Comparison of ENCODE assay signal across 8 mouse cellular contexts in genomic region chrX:95658600-95659084, GRCm38 (mm10). TPM values are rescaled to one million over a fixed set of nuclear protein-coding genes. Genes with fewer than 3 reads are reported as not detected.
DNase-seq lines count a peak whose midpoint lies in the region; ATAC-seq lines count a peak whose summit lies in the region.

No protein-coding gene starts in this region.

- 0 out of 2 replicates have a peak, but pooled peaks cover 2% of the 10 kb centered on the region for H3K4me1 ChIP-seq in kidney, embryonic 16.5 days (ENCODE audit: insufficient read depth, low read length)
- no peaks in the 10 kb centered on the region for H3K4me1 ChIP-seq in forebrain, embryonic 12.5 days
- H3K4me1 ChIP-seq in midbrain, embryonic 12.5 days: no peaks in the 10 kb centered on the region

- H3K27me3 ChIP-seq in kidney, embryonic 16.5 days (ENCODE audit: insufficient read depth, low read length): no peaks in the 10 kb centered on the region; the same call in 1 of the 2 replicates
- H3K27me3 ChIP-seq in forebrain, embryonic 12.5 days: no peaks in the 10 kb centered on the region
- no peaks in the 10 kb centered on the region for H3K27me3 ChIP-seq in midbrain, embryonic 12.5 days

- WGBS in kidney, embryonic 16.5 days: 31% methylated on average over 12 of the region's 12 CpGs
- WGBS in forebrain, embryonic 12.5 days: 18% methylated on average over 12 of the region's 12 CpGs
- 24% methylated on average over 12 of the region's 12 CpGs for WGBS in midbrain, embryonic 12.5 days

- no peaks in the 10 kb centered on the region for H3K9me3 ChIP-seq in kidney, embryonic 16.5 days (ENCODE audit: low read length)
- no peaks in the 10 kb centered on the region for H3K9me3 ChIP-seq in forebrain, embryonic 12.5 days
- no peaks in the 10 kb centered on the region for H3K9me3 ChIP-seq in midbrain, embryonic 12.5 days

- peak; percentile 75; the same call in 1 of the 2 replicates for ATAC-seq in kidney, embryonic 16.5 days (ENCODE audit: low FRiP score, low TSS enrichment)
- peak; percentile 15 for ATAC-seq in activated CD4-positive, CD25-positive, alpha-beta regulatory T cell, adult 4 months
- peak; percentile 77 for ATAC-seq in forebrain, embryonic 12.5 days (ENCODE audit: low FRiP score)
- ATAC-seq in midbrain, embryonic 12.5 days (ENCODE audit: low FRiP score, low read depth): peak; percentile 76

- no peak overlapping the region for H3K27ac ChIP-seq in kidney, embryonic 16.5 days (ENCODE audit: low read length)
- H3K27ac ChIP-seq in forebrain, embryonic 12.5 days: no peak overlapping the region
- H3K27ac ChIP-seq in midbrain, embryonic 12.5 days (replicated peaks): no peak overlapping the region

- no peak for DNase-seq in kidney, postnatal 14 days
- DNase-seq in kidney, postnatal 25 days: peak; percentile 2 to 35
- DNase-seq in embryo, embryonic 10.5 days (ENCODE audit: low spot score): no peak
- no peak for DNase-seq in spleen, adult 12 weeks (ENCODE audit: low spot score)

- no peaks in the 10 kb centered on the region for H3K36me3 ChIP-seq in kidney, embryonic 16.5 days (ENCODE audit: insufficient read depth, low read length)
- H3K36me3 ChIP-seq in forebrain, embryonic 12.5 days (replicated peaks): no peaks in the 10 kb centered on the region
- H3K36me3 ChIP-seq in midbrain, embryonic 12.5 days: no peaks in the 10 kb centered on the region

- H3K4me3 ChIP-seq in kidney, embryonic 16.5 days (ENCODE audit: low read length): peak overlapping the region; percentile 54
- peak overlapping the region; percentile 42 for H3K4me3 ChIP-seq in forebrain, embryonic 12.5 days (replicated peaks)
- peak overlapping the region; percentile 44 for H3K4me3 ChIP-seq in midbrain, embryonic 12.5 days

- peak overlapping the region; percentile 61 for H3K9ac ChIP-seq in kidney, embryonic 16.5 days (replicated peaks; ENCODE audit: low read length)
- peak overlapping the region; percentile 29; the same call in 1 of the 2 replicates for H3K9ac ChIP-seq in forebrain, embryonic 12.5 days
- H3K9ac ChIP-seq in midbrain, embryonic 12.5 days (replicated peaks): peak overlapping the region; percentile 39

- peak overlapping the region; percentile 48 for H3K4me2 ChIP-seq in kidney, embryonic 16.5 days (replicated peaks; ENCODE audit: low read depth, low read length)
- H3K4me2 ChIP-seq in forebrain, embryonic 12.5 days: peak overlapping the region; percentile 47
- H3K4me2 ChIP-seq in midbrain, embryonic 12.5 days (replicated peaks): peak overlapping the region; percentile 45

RNA-seq across cellular contexts. Expression of gene Zc4h2, which starts 0.3 kb away (rescaled TPM):
- 22.5 and 22.7 TPM in 2 replicates for polyA plus RNA-seq in kidney, embryonic 16.5 days (2015; fragmentation: Nextera tagmentation; extraction: Ambion mirVana)
- 1 to 10 TPM; 3.1 to 4.0 TPM for polyA plus RNA-seq in activated CD4-positive, CD25-positive, alpha-beta regulatory T cell, adult 4 months (2017; shearing (Covaris generic))
- 55.5 and 60.9 TPM in 2 replicates for polyA plus RNA-seq in forebrain, embryonic 12.5 days (2016; fragmentation: Nextera tagmentation; extraction: Ambion mirVana)
- polyA plus RNA-seq in midbrain, embryonic 12.5 days (2016; fragmentation: Nextera tagmentation; extraction: Ambion mirVana): 52.2 and 55.9 TPM in 2 replicates

RNA-seq across cellular contexts. Expression of gene Zc3h12b, which starts 52.8 kb away (rescaled TPM):
- 2.3 and 2.9 TPM in 2 replicates for polyA plus RNA-seq in kidney, embryonic 16.5 days (2015; fragmentation: Nextera tagmentation; extraction: Ambion mirVana)
- polyA plus RNA-seq in activated CD4-positive, CD25-positive, alpha-beta regulatory T cell, adult 4 months (2017; shearing (Covaris generic)): 1 to 10 TPM in 1 of 2 experiments, under 1 TPM in 1; 0.69 to 1.2 TPM
- 3.4 and 3.5 TPM in 2 replicates for polyA plus RNA-seq in forebrain, embryonic 12.5 days (2016; fragmentation: Nextera tagmentation; extraction: Ambion mirVana)
- polyA plus RNA-seq in midbrain, embryonic 12.5 days (2016; fragmentation: Nextera tagmentation; extraction: Ambion mirVana): 3.1 and 3.8 TPM in 2 replicates

Comparison
In these comparisons a context has a peak if more than half of its experiments do, and no peak if none do; other contexts are left out.
1. DNase-seq: peak in kidney, postnatal 25 days (2 of 2); none in kidney, postnatal 14 days (single experiment), embryo, embryonic 10.5 days (single experiment) and spleen, adult 12 weeks (single experiment).
2. ATAC-seq: peak in every context shown above with its lines; median percentile 77 in forebrain, embryonic 12.5 days; 76 in midbrain, embryonic 12.5 days; 75 in kidney, embryonic 16.5 days; 15 in activated CD4-positive, CD25-positive, alpha-beta regulatory T cell, adult 4 months.
3. Peak in every context shown above with its lines, with median percentiles within 50 percentile points of each other: H3K4me2 ChIP-seq, H3K4me3 ChIP-seq and H3K9ac ChIP-seq.